Mouse (Mus musculus): ENCODE results near the gene Ddias.
A peak's percentile ranks its signal among the peaks of the same experiment; 100 is the strongest.
"Not testable (repeated sequence)": the region's sequence is repeated elsewhere in the genome, so short reads cannot be mapped to it uniquely, and the experiment has no call there.

The Ddias gene

DNA sequence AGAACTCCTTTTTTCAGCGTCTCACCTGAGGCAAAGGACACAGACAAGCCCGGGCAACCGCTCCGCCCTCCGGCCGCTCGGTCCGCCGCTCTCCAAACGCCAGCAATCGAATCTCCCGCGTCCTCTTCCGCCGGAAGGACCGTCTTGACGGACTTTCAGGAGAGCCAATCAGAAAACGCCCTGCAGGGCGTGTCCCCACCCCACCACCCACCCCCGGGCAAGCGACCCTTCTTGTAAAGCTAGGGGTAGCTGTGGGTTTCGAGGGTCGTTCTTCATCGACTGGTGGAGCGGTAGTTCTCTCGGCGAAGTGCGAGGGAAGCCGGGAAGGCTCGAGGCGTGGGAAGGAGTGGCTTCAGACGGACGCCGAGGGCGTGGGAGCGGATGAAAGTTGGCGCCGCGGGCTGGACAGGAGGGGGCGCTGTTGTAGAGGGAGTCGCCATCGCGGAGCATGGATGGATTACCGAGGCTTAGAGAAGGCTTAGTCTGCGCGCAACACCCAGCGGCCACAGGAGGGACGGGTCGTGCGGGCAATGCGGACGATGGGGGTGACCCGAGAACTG lies at the start of gene Ddias, which contains the start of gene Prcp:
TSS of gene Ddias (minus strand) at position 132 of the 560 bp plus-strand sequence.
TSS of gene Prcp (plus strand) at position 355 of the 560 bp plus-strand sequence.
- peak; percentile 97 for DNase-seq (ENCODE audit: low read depth, low spot score)

DNA sequence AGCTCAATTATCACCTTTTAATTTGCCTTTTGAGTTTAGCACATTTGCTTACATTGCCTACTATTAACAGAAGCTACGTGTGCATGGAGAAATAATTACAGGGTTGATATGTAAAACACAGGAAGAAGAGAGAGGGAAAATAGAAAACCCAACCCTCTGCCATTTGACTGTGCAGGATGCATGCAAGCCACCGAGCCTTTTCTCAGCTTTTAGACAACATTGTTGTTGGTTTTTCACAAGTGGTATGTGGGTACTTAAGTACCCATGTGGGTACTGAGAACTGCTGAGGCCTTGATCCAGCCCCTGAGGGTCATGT lies 46.8 kb upstream of the Ddias start:
- DNase-seq (ENCODE audit: low read depth, low spot score) = no peak

DNA sequence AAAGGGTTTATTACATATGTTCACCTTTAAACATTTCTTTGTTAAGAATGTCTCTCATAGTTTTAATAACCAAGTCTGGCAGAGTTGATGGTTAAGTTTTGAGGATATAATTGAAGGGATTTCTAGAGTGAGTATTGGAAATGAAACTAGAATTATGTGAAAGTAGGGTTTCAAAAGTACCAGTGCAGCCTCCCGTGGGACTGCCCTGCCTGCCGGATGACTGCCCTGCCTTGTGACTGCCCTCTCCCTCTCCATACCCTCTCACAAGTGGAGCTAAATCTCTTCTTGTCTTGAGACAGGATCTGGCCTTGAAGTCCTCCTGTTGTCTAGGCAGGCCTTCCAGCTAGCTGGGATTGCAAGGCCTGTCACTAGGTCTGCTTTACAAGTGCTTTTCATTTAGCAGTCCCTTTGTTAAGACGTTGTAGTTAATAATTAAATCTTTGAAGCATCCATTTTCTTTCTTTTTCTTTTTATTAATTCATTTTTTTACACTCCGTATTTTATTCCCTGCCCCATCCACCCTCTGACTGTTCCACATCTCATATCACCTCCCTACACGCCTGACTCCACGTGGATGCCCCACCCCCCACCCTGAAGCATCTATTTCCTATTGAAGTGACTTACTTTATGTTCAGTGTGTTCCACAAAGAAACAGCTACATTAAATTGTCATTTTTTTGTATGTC lies 46.3 kb upstream of the Ddias start:
- DNase-seq (ENCODE audit: low read depth, low spot score) = no peak

DNA sequence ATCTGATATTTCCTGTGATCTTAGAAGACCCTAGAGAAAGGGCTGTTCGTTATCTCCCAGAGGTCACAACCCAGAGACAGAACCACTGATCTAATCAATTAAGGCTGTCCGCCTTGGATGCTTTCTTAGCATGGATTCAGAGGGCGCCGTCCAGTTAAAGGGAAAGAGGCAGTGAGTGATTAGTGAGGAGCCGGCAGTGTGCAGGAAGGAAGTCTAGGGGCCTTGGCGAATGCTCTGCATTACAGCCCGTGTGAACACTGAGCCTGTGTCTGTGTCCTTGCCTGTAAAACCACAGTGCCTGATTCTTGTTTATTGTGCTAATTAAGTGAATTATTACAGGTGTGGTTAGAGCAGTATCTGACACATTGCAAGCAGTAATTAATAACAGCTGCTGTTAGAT lies 30.2 kb upstream of the Ddias start:
- DNase-seq (ENCODE audit: low read depth, low spot score) = not testable (repeated sequence)

DNA sequence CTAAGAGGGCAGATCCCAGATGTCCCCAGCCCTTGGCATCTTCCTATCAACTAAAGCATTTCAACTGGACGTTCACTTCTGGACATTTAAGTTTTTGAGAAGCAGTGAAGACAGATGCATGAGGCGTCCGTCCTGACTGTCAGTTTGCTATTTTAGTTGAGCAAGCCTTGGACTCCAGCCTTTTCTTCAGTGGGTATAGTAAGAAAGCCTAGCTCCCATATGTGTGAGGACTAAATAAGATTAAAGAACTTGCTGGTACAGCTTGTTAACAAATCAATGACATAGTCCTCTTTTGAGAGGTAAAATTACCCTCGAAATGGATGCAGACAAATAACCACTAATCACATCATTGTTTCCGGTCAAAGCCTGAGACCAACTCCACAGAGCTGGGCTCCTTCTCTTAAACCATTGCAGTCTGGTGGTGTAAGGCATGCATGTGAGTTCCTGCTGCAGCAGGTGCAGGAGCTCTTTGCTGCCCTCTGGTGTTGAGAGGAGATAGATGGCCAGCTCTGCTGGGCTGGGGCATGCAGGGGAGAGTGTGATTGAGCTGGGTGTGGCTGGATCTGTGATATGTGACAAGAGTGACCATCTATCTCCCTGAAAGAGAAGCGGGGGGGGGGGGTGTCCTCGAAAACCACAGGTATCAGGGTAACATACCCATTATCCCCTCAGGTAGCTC lies 29.5 kb upstream of the Ddias start:
- peak; percentile 82 for DNase-seq (ENCODE audit: low read depth, low spot score)

DNA sequence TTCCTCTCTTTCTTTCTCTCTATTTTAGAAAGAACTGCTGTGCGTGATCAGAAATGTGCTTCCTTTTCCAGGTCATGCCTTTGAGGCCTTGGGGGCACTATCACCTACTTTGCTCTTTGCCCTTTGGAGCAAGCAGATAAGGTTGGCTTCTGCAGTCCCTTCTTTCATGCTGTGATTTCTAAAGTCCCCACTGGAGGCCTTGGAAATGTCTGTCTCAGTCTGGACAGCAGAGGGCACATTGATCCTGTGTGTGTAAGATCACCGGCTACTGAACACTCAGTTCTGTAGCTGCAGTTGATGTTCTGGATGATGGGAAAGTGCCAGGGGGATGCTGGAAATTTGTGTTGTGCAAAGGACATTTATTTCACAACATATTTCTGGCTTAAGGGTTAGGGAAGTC lies 23.0 kb upstream of the Ddias start:
- DNase-seq (ENCODE audit: low read depth, low spot score) = no peak

DNA sequence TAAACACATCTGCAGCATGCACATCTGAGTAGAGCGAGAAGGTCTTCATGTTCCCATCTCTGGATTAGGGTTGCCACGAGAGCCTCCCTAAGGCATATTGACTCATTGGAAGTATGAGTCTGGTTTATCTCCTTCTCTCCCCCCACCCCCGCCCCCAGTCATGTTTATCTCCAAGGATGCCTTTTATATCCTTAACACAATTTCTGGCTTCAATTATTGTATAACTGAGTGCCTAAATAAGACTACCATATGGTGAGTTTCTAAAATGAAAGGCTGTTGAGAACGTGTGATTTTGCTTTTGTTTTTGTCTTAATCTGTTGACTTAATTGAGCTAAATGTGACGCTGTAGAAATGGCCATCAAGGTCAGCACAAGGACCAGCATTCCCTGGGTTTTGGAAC lies 22.0 kb upstream of the Ddias start:
- DNase-seq (ENCODE audit: low read depth, low spot score) = no peak

DNA sequence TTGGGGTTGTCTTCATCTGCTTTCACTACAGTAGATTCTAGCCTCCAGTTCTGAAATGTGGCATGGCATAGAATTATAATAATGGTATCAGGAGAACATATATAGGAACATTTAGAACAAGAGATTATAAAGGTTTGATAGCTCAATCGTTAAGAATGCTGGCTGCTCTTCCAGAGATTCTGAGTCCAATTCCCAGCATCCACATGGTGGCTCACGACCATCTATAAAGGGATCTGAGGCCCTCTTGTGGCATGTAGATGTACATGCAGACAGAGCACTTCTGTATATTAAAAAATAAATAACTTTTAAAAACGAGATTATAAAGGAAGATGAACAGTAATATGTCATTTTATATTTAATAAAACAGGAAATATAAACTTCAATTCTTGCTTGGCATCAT lies 19.4 kb upstream of the Ddias start:
- no peak for DNase-seq (ENCODE audit: low read depth, low spot score)

DNA sequence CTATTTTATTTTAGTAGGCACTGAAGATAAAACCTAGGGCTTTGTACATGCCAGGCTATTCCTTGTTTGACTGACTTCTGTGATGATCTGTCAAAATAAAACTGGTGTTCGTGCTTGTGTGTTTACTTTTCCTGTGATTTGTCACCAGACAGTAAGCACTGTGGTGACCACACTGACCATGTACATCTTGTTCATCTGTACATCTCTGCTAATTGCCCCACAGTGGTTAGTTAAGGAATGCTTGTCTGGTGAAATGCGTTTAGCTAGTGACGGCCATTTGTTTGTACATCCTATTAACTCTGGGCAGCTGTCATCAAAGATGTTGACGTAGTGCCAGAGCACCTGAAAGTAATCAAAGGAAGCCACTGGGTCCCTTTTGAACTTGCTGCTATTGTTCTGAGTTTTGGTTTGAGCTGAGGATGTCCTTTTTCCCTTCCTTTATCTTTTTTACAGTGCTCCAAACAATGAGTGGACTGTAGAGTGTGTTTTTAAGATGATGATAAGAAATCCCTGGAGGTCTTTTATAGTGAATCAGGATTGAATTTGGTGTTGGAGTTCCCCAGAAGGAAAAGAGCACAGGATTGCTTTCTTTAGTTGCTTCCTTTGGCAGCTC lies 16.7 kb upstream of the Ddias start:
- no peak for DNase-seq (ENCODE audit: low read depth, low spot score)

DNA sequence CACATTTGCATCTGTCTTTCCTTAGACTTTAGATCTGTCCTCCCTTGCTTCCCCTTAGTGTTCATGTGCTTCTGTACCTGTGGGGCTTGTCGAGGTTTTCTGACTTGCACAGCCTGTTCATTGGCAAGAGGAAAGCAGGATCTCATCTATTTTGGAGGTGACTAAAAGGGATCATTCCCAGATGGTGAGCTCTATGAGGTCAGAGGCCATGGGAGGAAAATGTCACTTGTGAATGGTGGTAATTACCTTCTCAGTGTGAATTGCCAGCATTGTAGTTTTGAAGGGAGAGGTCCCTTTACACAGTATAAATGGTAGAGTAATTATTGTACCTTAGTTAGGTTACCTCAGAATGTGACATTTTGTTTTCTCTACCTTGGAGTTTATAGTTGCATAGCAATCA lies 16.2 kb upstream of the Ddias start:
- DNase-seq (ENCODE audit: low read depth, low spot score) = no peak

DNA sequence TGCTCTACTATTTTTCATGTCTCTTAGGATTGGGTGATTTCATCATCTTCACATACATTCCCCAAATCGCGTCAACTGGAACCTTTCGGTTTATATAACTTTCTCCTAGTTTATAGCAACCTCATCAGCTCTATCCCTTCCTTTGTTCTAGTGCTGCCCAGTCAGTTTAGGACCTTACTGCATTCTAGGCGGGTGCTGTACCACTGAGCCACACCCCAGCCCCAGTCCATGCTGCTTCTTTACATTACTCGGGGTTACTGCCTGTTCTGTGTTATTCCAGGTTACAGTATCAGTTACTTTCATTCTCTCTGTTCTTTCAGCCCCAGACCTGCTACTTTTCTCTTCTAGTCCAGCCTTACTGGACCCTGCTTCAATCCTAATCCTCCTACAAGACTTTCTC lies 13.2 kb upstream of the Ddias start:
- no peak for DNase-seq (ENCODE audit: low read depth, low spot score)

DNA sequence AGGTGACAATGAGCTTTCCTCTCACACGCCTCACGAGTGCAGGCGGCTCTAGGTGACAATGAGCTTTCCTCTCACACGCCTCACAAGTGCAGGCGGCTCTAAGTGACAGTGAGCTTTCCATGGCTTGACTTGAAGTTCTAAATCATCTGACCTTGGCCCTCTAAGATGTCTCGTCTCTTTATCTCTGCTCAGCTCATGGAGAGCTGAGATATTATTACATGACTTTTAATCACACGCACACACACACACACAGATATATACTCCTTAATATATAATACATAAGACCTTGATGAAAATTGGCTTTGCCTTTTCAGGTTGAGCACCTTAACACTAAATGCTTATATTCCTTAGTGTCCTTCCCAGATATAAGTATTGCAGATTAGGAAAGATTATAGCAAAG lies 12.8 kb upstream of the Ddias start:
- no peak for DNase-seq (ENCODE audit: low read depth, low spot score)

DNA sequence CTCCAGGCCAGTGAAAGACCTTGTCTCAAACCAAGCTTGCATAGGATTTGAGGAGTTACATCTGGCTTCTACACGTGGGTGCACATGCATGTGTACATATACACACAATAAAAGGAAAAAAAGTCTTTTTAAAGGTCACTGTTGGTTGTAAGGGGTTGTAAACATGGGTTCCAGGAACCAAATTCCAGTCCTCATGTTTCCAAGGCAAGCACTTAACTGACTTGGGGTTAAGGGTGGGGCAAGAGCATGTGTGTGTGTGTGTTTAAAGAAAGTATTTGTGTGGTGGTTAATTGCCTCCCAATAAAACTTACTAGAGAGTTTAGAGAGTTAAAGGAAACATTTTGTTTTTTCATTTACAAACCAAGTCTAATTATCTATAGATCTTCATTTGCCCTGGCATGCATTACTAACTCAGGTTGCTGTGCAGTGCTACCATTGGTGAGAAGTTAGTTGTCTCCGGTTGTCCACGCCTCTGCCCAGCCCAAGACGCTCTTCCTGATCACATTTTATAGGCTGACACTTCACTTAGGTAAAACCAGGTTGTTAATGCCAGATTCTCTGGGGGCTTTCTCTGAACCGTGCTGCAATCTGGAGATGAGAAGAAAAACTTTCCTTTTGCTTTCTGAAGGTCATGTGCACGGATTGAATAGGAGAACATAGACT lies 11.1 kb upstream of the Ddias start:
- no peak for DNase-seq (ENCODE audit: low read depth, low spot score)

DNA sequence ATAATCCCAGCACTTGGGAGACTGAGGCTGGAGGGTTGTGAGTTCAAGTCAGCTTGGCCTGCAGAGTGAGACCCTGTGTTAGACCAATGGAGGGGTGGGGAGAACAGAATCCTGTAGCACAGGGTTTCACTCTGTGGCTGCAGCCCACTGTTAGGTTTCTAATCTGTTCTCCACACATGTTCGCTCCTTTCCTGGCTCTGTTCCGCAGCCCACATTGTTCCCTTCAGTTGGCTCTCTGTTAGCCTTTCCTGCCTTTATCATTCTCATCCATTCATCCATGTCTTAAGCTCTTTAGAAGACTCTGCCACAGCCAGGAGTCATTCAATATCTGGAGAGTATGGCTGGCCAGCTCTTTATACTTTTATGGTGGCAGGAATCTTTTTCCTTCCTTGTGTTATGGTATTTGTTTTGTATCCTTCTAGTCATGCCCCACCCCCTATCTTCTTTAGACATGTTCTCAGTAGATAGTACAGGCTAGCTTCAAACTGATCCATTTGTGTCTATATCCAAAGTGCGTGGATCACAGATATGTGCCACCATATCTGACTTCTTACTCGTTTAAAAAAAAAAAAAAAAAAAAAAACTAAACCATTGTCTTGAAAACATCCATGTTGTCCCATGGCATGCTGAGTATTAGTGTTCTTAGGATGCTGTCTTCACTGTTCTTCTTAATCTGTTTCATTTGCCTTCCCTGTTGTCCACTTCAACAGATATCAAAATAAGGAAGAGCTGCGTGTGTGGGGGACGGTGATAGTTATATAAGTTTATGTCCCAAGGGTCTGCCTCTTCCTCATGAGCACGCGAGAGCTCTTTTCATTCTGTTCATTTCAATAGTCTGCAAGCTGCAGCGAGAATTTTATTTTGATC lies 10.0 kb upstream of the Ddias start:
- no peak for DNase-seq (ENCODE audit: low read depth, low spot score)

DNA sequence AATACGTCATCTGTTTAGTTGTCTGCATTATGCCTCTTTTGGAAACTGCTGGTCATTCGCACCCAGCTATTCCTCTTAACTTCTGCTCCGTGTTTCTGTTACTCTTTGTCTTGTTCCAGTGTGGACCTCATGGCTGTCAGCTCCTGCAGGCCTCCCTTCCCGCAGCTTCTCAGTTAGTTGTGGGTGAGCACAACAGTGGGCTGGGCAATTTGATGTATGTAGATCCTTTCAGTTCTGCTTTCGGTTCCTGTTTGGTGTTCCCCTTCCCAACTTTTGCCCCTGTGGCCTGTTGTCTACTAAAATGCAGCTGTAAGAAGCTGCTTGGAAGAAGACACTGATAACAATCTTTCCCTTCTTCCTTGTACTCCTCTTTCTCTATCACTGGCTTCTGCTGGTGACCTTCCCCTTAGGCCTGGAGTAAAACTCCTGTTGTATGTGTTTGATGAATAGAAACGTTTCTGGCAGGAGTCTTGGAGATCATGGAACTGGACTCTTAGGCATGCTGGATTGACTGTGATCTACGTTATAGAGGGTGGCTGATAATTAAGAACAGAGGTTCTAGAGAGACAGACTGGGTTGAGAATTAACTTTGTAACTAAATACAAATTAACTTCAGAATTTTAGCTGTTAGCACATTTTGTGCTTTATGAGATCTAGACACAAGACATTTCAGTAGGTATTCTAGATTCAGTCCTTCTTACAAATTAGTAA lies 4.7 kb upstream of the Ddias start:
- DNase-seq (ENCODE audit: low read depth, low spot score) = no peak

DNA sequence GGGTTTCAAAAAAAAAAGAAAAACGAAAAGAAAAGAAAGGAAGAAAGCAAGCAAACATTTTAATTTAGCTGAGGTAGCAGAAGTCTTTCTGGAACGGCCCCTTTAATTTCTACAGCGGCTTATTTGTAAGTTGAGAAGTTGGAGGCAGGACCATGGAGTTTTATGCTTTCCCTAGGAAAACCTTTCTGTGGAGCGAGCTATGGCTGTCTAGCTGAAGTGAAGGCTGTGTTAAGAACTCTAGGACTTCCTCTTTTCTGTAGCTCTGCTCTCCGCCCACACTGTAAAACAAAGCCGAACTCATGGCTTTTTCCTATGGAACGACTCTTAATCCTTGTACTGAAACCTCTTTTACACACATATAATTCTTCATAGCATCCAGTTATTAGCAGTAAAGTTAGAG lies 2.5 kb upstream of the Ddias start:
- no peak for DNase-seq (ENCODE audit: low read depth, low spot score)

DNA sequence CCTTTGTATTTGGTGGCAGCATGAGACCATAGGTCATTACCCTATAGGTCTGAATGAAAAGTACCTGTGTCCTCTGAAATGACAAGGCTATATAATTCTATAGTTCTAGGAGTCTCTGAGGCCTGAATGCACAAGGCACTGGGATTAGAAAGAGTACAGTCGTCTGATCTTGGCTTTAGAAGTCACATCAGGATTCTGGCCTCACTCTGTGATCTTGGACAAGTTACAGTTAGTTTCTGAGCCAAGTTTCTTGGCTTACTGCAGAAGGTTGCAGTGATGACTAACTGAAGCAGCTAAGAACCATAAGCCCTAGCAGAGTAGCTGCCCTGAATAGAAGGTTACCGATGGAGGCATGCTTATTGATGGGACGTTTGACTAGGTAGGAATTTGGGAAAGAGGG lies 2.0 kb upstream of the Ddias start:
- no peak for DNase-seq (ENCODE audit: low read depth, low spot score)

DNA sequence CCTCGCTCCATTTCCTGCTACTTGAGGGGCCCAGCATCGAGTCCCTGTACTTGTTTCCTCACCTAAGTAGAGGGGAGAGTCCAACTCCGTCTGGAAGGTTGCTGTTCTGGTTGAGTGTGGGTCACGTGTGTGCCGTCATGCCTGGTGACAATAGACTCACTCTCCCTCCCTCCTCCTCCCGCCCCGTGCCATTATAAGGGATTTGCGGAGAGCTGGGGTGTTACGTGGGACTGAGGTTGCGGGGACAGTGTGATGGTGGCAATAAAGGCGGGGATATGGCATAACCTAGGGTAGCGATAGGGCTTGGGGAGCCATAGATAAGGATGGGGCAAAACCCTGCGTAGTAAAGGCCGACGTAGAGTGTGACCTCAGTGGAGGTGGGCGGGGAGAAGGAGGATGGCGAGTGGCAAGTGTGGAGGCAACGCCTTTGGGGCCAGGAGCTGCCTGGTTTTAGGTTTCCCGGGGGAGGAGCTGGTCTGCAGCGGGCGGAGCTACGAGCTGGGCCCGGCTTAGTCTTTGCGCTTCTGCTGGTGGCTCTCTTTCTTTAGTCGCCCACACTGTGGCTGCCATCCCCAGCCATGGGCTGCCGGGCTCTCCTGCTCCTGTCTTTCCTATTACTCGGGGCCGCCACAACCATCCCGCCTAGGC lies 838 bp upstream of the Ddias start:
- peak; percentile 94 for DNase-seq (ENCODE audit: low read depth, low spot score)

DNA sequence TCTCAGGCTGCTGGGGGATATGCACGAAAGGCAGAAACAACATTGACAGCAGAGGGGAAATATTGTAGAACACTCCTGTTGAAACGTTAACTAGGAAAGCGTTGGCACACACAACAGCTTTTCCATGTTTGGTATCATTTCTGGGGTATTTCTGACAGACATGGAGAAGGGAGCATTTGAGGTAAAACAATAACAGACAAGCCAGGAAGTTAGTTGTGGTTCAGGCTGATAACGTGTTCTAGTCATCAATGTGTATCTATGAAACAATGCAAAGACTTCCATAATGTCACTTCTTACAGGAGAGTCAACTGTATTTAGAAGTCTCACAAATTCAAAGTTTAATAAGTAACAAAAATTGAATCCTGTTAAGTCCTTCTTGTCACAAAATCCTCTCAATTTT lies 2.5 kb downstream of the Ddias start:
- no peak for DNase-seq (ENCODE audit: low read depth, low spot score)

DNA sequence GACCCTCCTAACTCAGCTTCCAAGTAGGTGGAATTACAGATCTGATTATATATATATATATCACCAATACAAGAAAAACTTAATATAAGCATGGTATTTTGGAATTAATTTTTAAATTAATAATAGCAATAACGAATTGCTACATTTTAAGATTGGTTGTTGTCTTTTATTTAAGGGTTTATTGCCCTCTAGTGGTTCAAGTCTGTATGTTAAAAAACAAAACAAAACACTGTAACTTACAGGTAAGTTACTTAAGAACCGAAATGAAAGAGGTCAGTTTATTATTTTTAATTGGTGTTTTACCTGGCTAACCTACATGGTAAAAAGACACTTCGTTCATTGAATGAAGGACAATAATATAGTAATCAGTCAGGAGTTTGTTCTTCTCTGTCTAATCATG lies 3.9 kb downstream of the Ddias start:
- no peak for DNase-seq (ENCODE audit: low read depth, low spot score)
